Mouse (Mus musculus): ENCODE measurements around the gene E130311K13Rik.

Gene E130311K13Rik

DNA sequence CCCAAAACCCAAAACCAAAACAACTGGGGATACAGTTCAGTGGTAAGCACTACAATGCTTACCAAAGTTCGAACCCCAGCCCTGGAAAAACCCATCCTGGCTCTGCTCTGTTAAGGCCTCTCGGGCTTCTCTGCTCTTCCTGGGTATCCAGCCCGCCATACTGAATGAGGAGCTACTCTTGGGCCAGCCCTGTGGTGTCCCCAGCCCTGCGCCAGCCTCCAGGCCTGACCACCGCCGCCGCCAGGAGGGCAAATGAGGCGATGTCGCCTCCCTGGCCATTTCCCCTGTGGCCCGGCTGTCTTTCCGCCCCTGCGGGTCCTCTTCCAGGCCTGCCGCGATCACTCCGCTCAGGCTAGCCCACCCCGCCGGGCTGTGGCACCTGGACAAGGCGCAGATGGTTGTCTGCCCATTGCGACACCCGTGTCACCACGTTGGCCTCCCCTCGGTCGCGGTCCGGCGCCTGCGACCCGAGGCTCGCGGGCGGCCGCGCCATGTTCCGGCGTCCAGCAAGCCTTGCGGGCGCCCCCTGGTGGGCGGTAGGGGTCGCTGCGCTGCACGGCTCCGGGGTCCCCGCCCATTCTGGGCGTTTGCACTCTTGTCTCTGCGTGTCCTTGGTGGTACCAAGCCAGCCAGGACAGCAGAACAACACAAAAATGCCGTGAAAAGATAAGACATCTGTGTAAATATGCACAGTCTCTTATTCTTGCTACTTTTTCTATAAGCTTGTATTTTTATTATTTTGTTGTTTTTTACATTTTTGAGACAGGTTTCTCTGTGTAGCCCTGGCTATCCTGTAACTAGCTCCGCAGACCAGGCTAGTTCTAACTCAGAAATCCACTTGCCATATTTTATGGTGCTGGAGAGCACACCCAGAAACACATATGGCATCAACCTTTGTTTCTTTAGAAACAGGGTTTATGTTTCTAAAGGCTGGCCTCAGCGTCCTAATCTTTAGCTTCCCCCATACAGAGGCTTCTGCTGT lies at the start of gene E130311K13Rik:
E130311K13Rik (minus strand) TSS at position 595 of the 982 bp plus-strand sequence.
- DNase-seq (ENCODE audit: low spot score in 2 of 2) = peak; percentile 44 to 92

GRCm38 (mm10) chr3:63977895-63978294 lies 48.6 kb upstream of the E130311K13Rik start:
- no peak for DNase-seq (ENCODE audit: low spot score in 2 of 2)

DNA sequence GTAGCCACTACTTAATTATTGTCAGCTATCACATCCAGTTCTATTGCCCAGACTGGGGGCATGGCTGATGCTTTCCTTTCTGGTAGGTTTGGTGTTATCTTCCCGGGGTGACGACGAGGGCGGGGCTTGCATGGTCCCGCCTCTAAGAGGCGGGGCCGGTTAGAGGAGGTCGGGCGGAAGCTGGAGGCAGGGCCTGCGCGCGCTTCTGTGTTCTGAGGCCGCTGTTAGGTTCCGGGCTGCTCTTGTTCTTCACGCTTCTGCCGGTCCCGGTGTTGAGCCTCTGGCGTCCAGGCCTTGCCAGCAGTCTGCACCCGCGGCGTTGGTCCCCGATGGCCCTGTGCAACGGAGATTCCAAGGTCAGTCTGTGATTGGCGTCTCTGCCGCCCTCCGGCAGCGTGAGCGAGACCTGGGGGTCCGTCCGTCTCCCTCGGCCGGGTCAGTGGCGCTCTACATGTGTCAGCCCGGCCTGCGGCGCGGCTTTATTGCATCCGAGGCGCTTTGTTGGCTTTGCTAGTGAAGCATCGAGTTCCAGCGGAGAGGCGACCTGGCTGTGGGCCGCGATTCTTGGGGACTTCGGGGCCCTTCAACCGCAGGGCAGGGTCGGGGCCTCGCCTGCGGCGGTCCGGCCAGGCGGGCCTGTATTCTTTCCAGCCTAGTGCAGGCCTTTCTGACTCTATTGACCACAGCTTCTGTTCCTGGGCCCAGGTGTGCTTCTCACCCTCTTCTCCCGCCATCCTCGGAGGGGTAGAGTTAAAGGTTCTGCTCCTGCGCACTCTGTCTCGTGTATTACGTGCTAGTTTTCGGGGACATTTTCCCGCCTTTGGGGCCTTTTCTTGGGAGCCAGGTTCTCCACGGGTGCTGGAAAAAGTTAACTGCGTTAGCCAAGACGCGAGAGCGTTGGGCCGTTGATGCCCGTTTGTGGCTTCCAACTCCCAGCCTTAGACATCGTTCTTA lies 47.0 kb upstream of the E130311K13Rik start, which contains the start of gene Gmps:
Gmps (plus strand) TSS at position 152 of the 954 bp plus-strand sequence.
- peak; percentile 75 to 94 for DNase-seq (ENCODE audit: low spot score in 2 of 2)

DNA sequence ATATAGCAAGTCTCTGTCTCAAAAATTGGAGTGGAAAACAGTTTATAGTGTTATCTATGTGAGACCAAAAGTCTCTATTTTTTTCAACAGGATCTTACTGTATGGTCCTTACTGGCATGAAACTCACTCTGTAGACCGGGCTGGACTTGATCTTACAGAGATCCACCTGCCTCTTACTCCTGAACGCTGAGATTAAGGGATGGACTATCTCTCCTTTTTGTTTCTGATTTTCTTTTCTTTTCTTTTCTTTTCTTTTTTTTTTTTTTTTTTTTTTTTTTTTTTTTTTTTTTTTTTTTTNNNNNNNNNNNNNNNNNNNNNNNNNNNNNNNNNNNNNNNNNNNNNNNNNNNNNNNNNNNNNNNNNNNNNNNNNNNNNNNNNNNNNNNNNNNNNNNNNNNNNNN lies 36.7 kb upstream of the E130311K13Rik start:
- no peak for DNase-seq (ENCODE audit: low spot score in 2 of 2)

DNA sequence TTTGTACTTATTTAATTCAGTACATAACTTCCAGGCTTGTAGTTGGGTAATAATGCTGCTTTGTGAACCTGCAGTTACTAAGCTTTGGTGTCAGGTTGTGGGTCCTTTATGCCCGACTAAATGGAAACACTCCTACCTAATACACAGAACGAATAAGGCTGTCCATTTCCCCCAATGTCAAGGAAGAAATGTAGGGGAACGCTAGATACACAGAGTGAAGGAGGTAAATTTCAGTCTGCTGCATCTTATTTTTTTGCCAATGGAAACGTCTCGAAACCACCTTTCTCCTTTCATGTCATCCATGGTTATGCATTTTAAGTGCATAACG lies 35.6 kb upstream of the E130311K13Rik start:
- no peak for DNase-seq (ENCODE audit: low spot score in 2 of 2)

GRCm38 (mm10) chr3:63964100-63964921 lies 35.0 kb upstream of the E130311K13Rik start, which contains the start of gene Slc33a1:
TSS of gene Slc33a1 (minus strand) at chr3:63964768.
- peak; percentile 97 to 100 for DNase-seq (ENCODE audit: low spot score in 2 of 2)

DNA sequence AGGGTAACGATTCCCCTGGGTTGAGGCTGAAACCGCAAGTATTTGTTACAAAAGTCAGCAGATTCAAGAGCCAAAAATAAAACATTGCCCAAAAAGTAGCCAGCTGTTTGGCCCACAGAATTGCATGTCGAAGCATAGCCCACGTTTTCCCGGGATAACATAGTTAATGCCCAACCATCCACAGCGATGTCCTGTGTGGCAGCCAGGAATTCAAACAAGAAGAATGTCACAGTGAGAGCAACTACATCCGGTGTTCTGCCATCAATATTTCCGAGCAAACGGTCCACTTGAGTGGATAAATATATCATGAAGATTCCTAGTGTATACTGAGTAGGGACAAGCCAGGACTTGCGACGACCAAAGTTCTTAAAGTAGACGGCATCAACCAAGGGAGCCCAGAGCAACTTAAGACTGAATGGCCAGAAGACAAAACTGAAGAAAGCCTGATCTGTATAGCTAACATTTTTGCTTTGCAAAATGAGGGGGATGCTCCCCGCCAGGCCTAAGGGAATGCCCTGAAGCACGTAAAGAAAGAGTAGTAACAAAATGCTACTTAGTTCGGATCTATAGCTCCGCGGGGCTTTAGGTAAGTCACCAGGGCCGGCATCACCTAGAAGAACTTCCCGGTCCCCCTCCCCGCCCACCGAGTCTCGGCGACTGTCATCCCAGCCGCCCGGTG lies 34.3 kb upstream of the E130311K13Rik start:
- no peak for DNase-seq (ENCODE audit: low spot score in 2 of 2)

DNA sequence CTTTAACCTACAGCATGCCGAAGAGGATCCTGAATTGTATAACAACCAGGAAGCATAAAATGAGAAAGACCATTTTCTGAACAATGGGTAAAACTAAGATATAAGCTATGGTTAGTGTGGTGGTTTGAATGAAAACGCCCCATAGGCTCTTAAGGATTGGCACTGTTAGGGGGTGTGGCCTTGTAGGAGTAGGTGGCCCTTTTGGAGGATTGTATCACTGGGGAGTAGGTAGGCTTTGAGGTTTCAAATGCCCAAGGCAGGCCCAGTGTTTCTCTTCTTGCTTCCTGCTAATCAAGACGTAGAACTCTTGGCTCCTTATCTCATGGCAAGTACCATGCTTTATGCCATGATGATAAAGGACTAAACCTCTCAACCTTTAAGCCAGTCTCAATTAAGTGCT lies 20.6 kb upstream of the E130311K13Rik start:
- DNase-seq (ENCODE audit: low spot score in 2 of 2) = no peak

DNA sequence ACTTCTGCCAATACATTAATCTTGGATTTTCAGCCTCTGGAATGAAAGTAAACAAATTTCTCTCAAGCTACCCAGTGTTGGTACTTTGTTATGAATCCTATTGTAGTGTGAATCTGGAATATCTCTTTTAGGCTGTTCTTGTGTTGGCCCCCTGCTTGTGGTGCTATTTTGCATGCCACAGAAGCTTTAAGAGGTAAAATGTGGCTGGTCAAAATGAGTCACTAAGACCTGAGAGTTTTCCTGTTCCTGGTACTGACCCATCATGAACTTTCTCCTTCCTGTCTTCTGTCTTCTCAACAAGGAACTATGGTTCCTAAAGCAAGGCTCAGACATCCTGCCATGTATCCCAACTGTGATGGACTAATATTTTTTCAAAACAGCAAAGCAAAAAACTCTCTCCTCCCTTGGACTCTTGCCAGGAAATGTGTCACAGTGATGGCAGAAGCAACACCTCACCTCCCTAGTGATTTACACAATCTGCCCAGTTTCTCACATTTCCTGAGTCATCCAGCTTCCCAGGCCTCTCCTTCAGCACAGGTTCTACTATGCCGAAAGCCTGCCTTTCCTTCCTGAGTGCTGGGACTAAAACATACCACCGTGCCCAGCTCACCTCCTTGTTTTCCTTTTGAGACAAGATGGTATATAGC lies 12.1 kb upstream of the E130311K13Rik start:
- peak; percentile 32 to 65 for DNase-seq (ENCODE audit: low spot score in 2 of 2)

DNA sequence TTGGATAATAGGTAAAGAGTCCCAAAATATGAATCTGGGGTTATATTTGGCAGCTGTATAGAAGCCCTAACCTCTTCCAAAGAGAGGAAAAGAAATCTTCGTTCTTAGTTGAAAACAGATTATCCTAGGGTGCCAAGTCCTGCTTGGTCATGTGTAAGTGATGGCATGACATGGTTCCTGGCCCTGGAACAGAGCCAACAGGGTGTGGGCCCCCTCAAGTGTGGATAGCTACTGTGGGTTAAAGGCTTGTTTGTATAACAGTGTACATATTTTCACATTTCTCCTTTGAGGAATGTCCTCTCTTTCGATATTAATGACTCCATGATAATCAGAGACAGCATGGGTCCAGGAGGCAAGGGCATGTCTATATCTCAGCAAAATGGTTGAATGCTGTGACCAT lies 9.7 kb upstream of the E130311K13Rik start:
- no peak for DNase-seq (ENCODE audit: low spot score in 2 of 2)

- no peak for DNase-seq (ENCODE audit: low spot score in 2 of 2)
These were observed 9.6 kb downstream of the E130311K13Rik start for GRCm38 (mm10) chr3:63919634-63920033.

GRCm38 (mm10) chr3:63910301-63910700 lies 19.0 kb downstream of the E130311K13Rik start:
- no peak for DNase-seq (ENCODE audit: low spot score in 2 of 2)

DNA sequence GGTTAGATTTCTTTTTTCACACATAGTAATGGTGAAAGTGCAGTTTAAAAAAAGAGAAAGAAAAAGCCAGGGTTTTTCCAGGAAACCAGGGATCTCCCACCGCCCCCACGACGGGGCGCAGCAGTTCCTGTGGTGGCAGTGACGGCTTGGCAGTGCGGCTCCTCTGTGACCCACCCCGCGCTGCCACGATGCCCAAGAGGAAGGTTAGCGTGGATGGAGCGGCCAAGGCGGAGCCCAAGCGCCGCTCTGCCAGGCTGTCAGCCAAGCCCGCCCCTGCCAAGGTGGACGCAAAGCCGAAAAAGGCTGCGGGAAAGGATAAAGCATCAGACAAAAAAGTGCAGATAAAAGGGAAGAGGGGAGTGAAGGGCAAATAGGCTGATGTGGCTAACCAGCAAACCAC lies 24.0 kb downstream of the E130311K13Rik start:
- DNase-seq (ENCODE audit: low spot score in 2 of 2) = no peak

DNA sequence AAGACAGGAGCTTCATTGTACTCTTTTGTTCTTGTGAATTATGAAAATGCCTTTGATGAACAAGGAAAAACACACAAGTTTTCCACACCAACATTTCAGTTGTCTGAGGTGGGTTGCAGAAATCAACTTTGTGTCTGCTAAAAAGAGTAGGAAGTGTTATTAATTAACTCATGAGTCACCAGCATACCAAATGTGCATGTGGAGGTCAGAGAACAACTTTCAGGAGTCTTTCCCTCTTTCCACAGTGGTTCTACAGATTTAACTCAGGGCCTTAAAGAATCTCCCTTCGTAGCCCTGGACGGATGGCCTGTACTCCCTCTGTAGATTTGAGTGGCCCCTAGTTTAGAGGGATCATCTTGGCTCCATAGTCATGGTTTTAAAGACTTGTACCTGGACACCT lies 25.1 kb downstream of the E130311K13Rik start:
- DNase-seq (ENCODE audit: low spot score in 2 of 2) = no peak

DNA sequence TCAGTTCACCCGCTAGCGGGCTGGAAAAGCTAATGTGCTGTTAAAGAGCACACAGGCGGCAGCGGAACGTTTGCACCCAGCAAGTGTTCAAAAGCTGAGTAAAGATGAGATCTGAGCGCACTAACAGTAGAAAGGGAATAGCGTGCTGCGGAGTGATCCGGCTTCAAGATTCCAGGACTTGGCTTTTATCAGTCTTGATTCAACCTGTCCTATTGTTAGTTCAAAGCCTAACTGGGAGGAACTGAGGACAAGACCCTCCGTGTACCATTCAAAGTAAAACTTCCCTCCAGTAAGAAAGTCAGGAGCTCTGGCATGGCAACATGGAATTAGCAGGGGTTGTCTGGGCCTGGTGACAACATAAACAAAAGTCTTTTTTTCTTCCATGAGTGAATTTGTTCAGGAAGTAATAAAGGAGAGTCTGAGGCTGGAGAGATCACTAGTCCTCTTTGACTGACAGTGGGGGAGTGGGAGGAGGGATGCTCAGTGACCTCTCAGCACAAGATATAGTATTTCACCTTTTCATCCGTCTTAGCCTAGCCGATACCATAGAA lies 29.2 kb downstream of the E130311K13Rik start:
- no peak for DNase-seq (ENCODE audit: low spot score in 2 of 2)

DNA sequence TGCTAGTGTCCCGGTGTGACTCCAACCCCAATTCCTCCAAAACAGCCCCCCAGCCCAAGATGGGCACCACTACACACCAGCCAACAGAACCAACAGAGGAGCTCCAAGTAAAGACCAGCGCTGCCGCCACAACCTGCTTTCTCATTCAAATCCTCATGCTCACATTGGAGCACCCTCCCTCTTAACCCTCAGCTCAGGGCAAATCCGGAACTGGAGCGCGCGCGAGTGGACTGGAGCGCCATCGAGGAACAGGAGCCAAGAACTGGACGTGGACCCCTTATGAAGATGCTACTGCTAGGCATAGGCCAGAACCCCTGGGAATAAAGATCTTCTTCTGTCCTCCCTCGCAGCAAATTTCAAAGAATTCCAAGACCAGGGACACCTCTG lies 30.0 kb downstream of the E130311K13Rik start, which contains the start of gene Plch1:
Plch1 (minus strand) TSS at position 164 of the 387 bp plus-strand sequence.
- DNase-seq (ENCODE audit: low spot score in 2 of 2) = no peak

- DNase-seq (ENCODE audit: low spot score in 2 of 2) = peak; percentile 16 to 77
These were observed 30.5 kb downstream of the E130311K13Rik start for GRCm38 (mm10) chr3:63898581-63899308.

- DNase-seq (ENCODE audit: low spot score in 2 of 2) = no peak
These were observed 32.1 kb downstream of the E130311K13Rik start for GRCm38 (mm10) chr3:63897177-63897576.

DNA sequence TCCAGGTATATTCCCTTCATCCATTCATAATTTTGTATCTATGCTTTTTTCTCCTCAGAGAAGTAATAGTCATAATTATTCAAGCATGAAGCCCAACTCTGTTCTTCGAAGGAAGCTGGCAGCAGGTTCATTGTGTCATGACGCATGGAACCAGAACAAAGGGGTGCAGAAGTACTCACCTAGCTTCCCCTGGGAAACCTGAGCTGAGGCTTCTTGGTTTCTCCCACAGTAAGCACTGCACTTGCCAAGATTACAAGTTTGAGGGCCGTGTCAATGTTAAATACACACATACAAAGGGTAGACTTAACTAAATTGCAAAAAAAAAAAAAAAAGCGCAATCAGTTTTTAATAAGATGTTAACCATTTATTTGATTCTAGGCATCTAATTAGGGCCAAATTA lies 33.0 kb downstream of the E130311K13Rik start:
- no peak for DNase-seq (ENCODE audit: low spot score in 2 of 2)
